Mouse (Mus musculus): ENCODE results near the gene Cdc7.

Gene Cdc7

DNA sequence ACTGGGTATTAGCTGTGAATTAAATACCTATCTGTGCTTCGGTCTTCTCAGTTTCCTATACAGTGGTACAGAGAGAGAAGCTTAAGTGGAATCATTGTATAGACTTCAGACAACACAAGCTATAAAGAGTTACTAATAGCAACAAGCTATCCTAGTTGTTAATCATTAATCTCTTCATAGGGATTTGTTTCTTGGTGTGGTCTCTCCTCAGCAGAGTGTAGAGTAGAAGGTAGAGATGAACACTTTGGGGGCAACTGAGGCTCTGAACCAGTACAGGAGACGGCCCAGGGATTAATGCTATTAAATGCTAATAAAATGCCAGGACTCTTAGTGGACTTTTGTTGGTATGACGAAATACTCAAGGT is 57.9 kb downstream of the Cdc7 start:
- no peak for DNase-seq (ENCODE audit: low spot score in 2 of 2)

- DNase-seq (ENCODE audit: low spot score in 2 of 2), result no peak
Measured at GRCm38 (mm10) chr5:107023951-107024350, 59.8 kb downstream of the Cdc7 start.

DNA sequence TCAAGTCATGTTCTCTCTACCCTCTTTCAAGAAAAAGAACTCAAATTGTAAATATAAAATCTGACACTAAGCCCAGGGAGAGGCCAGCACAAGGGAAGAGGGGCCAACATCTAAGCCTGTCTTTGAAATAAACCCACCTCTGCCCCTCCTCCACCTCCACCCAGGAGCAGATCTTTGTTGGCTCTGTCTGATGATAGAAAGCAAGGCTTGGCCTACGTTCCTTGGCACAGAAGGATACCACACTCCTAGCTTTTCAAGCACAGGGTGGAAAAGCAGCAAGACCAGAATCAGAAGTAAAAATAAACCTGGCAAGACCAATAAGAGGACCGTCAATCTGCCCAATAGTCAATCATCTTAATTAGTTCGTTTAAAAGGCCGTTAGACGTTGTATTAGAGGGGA is 61.2 kb downstream of the Cdc7 start:
- DNase-seq (ENCODE audit: low spot score in 2 of 2), result no peak

- no peak for DNase-seq (ENCODE audit: low spot score in 2 of 2)
Measured at GRCm38 (mm10) chr5:107025809-107026208, 61.7 kb downstream of the Cdc7 start.

DNA sequence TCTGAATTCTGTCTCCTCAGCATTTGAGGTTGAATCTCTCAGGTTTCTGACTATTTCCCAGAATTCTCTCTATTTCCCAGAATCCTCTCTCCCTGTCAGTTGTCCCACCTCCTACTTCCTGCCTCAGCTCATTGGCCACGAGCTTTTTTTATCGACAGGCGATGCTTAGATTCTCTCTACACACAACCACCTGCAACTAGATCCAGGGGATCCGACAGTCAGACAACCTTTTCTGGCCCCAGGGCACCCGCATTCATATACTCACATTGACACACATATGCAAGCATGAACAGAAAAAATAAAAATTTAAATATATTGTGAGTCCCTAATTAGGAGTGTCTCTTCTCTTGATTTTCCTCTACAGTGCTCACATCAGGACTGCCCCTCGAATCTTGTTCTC is 63.5 kb downstream of the Cdc7 start:
- no peak for DNase-seq (ENCODE audit: low spot score in 2 of 2)

GRCm38 (mm10) chr5:107028557-107028956 is 64.4 kb downstream of the Cdc7 start:
- no peak for DNase-seq (ENCODE audit: low spot score in 2 of 2)

DNA sequence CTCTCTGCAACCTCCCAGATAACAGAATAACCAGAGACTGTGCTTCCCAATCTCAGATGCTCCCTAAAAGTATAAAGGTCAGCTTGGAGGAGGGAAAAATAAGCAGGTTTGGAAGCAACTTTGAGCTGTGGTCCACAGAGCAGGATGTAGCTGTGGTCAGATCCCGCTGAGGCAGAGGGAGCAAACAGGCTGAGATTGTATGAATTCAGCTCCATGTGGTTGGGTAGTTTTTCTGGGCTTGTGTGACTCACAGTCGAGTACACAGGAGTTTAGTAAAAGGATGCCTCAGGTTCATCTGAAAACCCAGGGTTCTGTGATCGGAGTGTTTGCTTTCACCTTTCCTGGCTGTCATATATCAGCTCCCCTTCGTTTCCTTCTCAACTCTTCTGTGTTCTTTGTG is 65.7 kb downstream of the Cdc7 start:
- DNase-seq (ENCODE audit: low spot score in 2 of 2), result no peak

DNA sequence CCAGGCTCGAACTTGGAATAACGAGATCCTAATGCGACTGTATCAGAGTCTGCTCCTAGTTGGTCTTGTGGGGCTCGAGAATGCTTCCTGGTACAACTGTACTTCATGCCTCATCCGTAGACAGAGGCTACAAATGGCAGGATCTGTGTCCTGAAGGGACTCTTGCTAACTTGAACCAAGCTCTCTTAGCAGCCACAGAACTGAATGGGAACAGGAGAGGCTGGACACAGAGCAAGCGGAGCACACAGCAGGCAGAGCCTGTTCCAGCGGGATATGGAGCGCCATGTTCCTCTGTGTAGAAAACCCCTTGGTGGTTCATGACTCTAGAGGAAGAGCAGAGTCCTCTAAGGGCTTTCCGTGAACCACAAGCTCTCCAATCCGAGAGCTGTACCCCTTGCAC is 66.7 kb downstream of the Cdc7 start:
- no peak for DNase-seq (ENCODE audit: low spot score in 2 of 2)
